Mouse (Mus musculus) yolk sac, embryonic 10.5 days (tissue): ENCODE data around the gene Rraga.
"Not testable (repeated sequence)": the region's sequence is repeated elsewhere in the genome, so short reads cannot be mapped to it uniquely, and the experiment has no call there.

Source experiments
- DNase-seq: peaks from one replicate; pipeline ENCODE4 v3.0.0-alpha.2; 2017; ENCODE audit warnings: low spot score

The Rraga gene

DNA sequence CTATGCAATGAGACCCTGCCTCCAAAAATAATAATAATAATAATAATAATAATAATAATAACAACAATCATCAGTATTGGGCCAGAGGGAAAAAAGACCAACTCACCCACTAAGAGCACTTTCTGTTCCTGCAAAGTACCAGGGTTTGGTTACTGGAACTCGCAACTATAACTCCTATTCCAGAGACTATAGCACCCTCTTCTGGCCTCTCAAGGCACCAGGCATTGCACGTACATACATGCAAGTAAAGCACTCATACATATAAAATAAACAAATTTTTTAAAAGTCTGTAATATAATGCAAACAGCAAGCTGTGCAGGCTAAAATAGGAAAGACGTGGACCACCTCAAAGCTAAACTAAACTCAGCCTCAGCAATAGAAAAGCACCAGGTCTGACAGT lies 12.8 kb downstream of the Rraga start:
- no peak for DNase-seq

DNA sequence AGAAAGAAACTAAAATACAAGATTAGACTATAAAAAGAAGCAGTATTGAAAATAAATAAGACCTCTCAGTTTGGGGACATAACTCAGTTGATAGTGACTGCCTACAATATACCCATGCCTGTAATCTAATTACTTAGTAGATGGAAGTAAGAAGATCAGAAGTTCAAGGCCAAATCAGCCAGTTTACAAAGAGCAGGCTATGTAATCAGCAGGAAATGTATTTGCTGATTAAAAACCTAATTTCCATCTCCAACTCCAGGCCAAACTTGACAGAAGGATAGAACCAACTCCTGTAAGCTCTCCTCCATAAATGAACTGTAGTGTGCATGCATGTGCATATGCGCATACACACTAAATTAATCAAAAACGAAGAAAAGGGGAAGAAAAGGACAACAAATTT lies 15.8 kb downstream of the Rraga start:
- DNase-seq = no peak

DNA sequence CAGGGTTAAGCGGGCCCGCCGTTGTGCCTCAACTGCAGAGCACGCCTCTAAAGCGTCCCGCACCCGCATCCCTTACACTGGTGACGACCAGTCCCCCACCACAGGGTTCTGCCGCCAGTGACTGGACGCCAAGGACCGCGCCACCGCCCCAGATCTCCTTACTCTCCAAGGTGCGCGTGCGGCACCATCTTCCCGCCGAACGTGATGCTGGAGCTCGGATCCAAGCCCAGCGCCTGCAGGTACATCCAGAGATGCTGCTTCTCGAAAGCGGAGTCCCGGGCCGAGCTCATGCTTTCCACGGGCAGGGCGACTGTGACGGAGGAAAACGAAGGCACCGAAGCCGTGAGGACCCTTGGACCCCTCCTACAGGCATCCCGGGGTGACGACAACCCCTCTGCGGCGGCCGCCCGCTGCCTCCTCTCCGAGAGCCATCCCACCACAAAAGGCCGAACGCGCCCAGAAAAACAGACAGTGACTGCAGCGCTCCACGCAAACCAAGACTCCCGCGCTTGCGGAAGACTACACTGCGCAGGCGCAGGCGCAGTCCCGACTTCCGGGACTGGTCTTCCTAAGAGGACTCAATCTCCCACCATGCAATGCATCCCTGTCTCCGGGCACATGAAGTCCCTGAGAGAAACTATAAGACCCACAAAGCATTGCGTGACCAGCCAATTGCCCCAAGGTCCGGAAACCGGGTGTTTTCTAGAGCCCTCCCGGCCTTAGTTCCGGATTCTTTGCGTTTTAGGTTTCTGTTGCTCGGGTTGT lies 36.2 kb downstream of the Rraga start, which contains the start of gene Haus6:
TSS of gene Haus6 (minus strand) at position 532 of the 765 bp plus-strand sequence.
- DNase-seq = peak; percentile 92

DNA sequence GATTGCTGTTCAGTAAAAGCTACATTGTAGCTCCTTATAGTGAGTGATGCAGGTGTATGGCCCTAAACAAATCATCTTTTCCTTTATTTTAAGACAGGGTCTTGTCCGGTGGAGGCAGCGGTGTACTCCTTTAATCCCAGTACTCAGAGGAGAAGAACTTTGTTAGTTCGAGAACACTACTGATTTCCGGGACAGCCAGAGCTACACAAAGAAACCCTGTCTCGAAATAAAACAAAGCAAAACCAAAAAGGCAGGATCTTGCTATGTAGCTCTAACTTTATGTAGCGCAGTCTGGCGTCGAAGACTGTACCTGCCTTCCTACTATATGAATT lies 36.8 kb downstream of the Rraga start:
- no peak for DNase-seq

DNA sequence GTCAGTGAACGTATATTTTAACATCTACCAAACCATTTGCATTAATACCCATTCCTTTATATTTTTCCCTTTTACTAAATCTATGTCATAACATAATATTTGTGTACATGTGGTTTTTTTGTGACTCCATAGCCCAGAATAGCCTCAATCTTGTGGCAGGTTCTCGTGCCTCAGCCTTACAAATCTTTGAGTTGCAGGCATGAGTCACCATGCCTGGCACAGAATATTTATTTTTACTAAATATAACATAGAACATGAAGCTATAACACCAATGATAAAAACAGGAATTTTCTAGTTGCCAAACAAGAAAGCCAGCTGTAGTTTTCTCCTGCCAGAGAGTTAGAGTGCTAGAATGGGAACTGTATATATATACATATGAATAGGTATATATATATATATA lies 45.0 kb downstream of the Rraga start:
- no peak for DNase-seq

DNA sequence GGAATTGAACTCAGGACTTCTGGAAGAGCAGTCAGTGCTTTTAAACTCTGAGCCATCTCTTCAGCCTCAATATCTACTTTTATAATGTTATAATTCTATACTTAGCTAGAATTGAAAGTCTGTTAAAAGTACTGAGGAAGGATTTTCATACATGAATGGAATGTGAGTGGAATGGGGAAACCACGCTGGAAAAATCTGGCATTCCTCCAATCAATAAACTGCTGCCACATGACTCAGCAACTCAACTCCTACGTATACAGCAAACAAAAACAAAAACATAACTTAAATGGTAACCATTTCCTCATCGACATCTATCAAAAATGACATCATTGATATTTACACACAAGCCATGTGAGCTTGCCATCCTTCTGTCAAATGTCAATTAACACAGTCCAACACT lies 46.6 kb downstream of the Rraga start:
- no peak for DNase-seq

DNA sequence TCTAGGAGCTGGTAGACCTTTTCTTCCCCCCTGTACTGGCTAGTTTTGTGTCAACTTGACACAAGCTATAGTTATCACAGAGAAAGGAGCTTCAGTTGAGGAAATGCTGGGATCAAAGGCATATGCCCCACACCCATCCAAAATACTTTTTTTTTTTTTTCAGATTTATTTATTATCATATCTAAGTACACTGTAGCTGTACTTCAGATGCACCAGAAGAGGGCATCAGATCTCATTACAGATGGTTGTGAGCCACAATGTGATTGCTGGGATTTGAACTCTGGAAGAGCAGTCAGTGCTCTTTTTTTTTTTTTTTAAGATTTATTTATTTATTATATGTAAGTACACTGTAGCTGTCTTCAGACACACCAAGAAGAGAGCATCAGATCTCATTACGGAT lies 47.1 kb downstream of the Rraga start:
- not testable (repeated sequence) for DNase-seq

DNA sequence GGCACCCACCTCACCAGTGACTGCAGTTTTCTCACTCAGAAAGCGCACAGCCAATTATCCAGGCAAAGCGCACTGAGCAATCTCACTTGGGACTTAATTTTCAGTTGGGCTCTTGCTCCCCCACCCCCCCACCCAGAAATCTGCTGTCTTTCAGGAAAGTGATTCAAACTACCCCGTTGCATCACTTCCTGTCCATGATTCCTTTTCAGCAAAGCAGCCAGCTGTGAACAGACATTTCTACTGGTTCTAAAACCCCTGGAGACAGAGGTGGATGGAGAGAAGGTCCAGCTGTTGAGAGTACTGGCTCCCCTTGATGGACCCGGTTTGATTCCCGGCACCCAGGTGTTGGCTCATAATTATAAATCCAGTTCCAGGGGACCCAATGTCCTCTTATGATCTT lies 50.0 kb downstream of the Rraga start:
- no peak for DNase-seq

DNA sequence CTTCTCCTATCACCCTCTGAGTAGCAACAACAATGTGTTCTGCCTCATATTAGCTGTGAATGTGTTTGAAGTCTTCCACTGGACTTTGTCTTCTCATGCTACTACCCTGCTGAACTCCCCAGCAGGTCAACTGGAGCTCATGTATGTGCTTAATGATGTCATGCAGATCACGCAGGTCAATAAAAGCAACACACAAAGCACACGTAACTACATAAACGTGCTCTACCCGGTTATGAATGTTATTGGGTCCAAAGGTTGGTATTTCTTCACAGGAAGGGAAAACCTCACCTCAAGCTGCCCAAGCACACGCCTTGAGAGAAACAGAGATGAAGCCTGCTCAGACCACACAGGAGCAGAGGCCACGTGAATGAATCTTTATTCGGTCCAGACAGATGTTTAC lies 51.0 kb downstream of the Rraga start:
- DNase-seq = not testable (repeated sequence)
